Mouse (Mus musculus) kidney, adult 11 months (tissue): ENCODE measurements around the gene Fuom.

Source experiments
- DNase-seq: peaks from one replicate; pipeline ENCODE4 v3.0.0; 2022

Gene Fuom

DNA sequence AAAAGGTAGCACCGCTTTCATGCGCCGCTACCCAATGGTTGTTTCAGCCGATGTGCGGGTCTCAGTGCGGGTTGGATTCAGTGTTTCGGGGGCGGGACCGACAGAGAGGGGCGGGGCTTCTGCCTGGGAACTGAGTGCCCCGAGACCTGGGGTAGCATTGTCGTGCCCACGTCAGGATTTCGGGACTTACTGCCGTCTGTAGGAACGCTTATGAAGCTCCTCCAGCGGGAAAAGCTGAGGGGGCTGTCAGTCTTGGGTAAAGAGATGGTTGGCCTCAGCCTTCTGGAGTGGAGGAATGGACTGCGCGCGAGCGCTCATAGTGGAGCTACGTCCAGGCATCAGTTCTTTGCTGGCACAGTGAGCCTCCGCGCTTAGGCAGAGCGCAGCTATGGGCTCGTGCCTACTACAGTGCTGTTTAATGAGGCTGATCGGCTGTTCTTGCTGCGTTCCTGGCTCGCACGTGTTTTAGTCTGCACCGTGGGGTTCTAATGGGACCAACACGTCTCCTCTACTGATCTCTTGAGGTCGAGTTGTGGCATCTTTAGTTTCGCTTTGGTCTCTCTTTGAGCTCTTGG, 53.0 kb downstream of the Fuom start:
- DNase-seq: no peak

DNA sequence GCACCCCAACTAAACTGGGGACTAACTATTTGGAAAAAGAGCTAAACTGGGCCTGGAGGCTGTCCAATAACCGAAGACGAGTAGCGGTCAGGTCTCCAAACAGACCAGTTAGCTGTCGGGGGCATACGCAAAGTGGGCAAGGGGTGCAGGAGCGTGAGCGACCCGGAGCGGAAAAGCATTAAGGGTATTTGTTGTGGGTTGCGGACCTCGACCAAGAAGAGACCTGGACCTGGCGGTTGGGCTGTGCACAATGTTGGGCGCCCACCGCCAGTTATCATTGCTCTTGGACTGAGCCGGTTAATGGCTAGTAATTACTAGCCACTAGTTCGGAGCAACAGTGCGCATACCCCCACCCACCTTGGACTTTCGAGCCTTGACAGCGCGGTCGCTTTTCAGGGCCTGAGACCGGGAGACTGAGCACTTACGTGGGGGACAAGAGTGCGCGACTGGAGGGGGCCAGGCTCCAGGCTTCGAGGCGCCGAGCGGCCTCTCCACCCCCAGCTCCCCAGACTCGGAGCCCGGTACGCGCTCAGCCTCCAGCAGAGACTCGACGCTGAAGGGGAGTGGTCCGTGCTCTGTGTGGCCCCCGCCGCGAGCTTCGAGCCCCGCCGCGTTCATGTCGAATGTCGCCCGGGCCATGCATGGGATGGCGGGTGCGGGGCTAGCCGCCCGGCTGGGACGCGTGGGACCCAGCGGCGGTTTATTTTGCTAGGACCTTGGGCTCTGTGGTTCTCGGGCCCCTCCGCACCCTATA, 53.7 kb downstream of the Fuom start, which contains the start of gene Msx3:
Gene Msx3, minus strand, starts transcription at position 729 of the 754 bp plus-strand sequence.
- no peak for DNase-seq

DNA sequence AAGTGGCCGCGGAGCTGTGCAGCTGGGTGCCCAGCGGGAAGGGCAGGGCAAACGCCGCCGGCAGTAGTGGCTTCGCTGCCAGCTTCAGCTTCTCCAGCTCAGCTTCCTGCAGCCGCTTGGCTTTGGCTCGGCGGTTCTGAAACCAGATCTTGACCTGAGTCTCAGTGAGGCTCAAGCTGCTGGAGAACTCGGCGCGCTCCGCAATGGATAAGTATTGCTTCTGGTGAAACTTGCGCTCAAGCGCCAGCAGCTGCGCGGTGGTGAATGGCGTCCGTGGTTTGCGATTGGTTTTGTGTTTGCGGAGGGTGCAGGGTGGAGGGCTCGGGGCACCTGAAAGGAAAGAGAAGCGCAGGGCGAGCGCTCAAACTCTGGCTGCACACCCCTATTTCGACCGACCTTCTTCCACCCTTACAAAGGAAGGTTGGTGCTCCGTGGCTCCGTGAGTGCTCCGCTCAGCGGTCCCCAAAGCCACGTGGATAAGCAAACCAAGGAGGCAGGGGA, 54.4 kb downstream of the Fuom start:
- no peak for DNase-seq
